Mouse (Mus musculus): ENCODE measurements around the gene Zswim3.

- TF ChIP-seq HCFC1 (IDR thresholded peaks at IDR 0.05; ENCODE audit: borderline replicate concordance, insufficient read depth, low read length) = no peak
- TF ChIP-seq CHD2 (IDR thresholded peaks at IDR 0.05; ENCODE audit: low read depth, low read length) = no peak
- TF ChIP-seq ZNF384 (IDR thresholded peaks at IDR 0.05; ENCODE audit: low read depth, low read length) = no peak
- TF ChIP-seq ZC3H11A (IDR thresholded peaks at IDR 0.05; ENCODE audit: borderline replicate concordance, low read depth, low read length) = no peak
- TF ChIP-seq MAFK (IDR thresholded peaks at IDR 0.05; ENCODE audit: insufficient read depth, low read depth, low read length) = no peak
Observed at GRCm38 (mm10) chr2:164862179-164862861, 57.4 kb downstream of the Zswim3 start.
